14 mouse cellular contexts compared by ENCODE assay signal in the genomic region with DNA sequence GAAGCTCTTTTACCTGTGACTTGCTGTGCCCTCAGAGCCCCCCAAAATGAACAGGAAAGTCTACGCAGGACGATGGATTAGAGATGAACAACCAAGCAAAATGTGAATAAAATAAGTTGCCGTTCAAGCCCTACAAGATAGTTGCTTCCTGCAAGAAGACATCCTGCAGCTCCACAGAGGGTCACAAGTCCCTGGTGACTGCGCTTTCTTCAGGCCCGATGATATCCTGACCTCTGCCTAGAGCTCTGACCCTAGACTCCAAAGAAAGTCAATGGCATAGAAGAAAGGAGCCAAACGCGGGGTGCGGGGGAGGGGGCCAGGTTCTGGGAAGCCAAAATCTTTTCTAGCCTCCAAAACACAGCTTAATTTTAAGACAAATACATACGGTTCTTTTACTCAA. TPM values are rescaled to one million over a fixed set of nuclear protein-coding genes. Genes with fewer than 3 reads are reported as not detected.
A peak's percentile ranks its signal among the peaks of the same experiment; 100 is the strongest.
DNase-seq lines count a peak whose midpoint lies in the region; ATAC-seq lines count a peak whose summit lies in the region.
"Had no signal": no experiment of that assay in that cellular context is flagged by ENCODE, and none has a peak within 500 bp of the region (broad histone marks: within the 10 kb centered on the region; RNA-seq: fewer than 3 reads in every experiment).

No protein-coding gene starts in this region.

- peak overlapping the region; percentile 51; the same call in 1 of the 2 replicates for H3K27ac ChIP-seq in forebrain, embryonic 13.5 days
- no peak overlapping the region for H3K27ac ChIP-seq in hindbrain, embryonic 16.5 days (ENCODE audit: low read depth, low read length)
- H3K27ac ChIP-seq in midbrain, embryonic 13.5 days: peak overlapping the region; percentile 88
- no peak overlapping the region for H3K27ac ChIP-seq in kidney, embryonic 14.5 days (ENCODE audit: low read depth, low read length)
- H3K27ac ChIP-seq: embryonic facial prominence, embryonic 12.5 days; stomach, embryonic 15.5 days had no signal

- H3K36me3 ChIP-seq in forebrain, embryonic 13.5 days (ENCODE audit: poor library complexity, severe bottlenecking): no peaks in the 10 kb centered on the region
- H3K36me3 ChIP-seq in hindbrain, embryonic 16.5 days (ENCODE audit: control insufficient read depth, insufficient read depth, low read length): no peaks in the 10 kb centered on the region
- peaks cover 8% of the 10 kb centered on the region; the same call in 1 of the 2 replicates for H3K36me3 ChIP-seq in midbrain, embryonic 13.5 days
- no peaks in the 10 kb centered on the region; the same call in 1 of the 2 replicates for H3K36me3 ChIP-seq in kidney, embryonic 14.5 days (ENCODE audit: control insufficient read depth, insufficient read depth, low read length)
- H3K36me3 ChIP-seq: embryonic facial prominence, embryonic 12.5 days; stomach, embryonic 15.5 days had no signal

- H3K4me3 ChIP-seq in forebrain, embryonic 13.5 days: peak overlapping the region; percentile 39
- peak overlapping the region; percentile 25 for H3K4me3 ChIP-seq in hindbrain, embryonic 16.5 days (ENCODE audit: low read length)
- peak overlapping the region; percentile 55 for H3K4me3 ChIP-seq in midbrain, embryonic 13.5 days (replicated peaks)
- H3K4me3 ChIP-seq in kidney, embryonic 14.5 days (ENCODE audit: low read length): no peak overlapping the region
- H3K4me3 ChIP-seq: myocyte had no signal

- 7% methylated on average over 9 of the region's 9 CpGs for WGBS in forebrain, embryonic 13.5 days
- 7% methylated on average over 9 of the region's 9 CpGs for WGBS in hindbrain, embryonic 16.5 days
- WGBS in midbrain, embryonic 13.5 days: 2% methylated on average over 9 of the region's 9 CpGs
- WGBS in kidney, embryonic 14.5 days: 5% methylated on average over 9 of the region's 9 CpGs

- H3K27me3 ChIP-seq in forebrain, embryonic 13.5 days: peaks cover 80% of the 10 kb centered on the region
- peaks cover 34% of the 10 kb centered on the region for H3K27me3 ChIP-seq in hindbrain, embryonic 16.5 days (replicated peaks; ENCODE audit: control insufficient read depth, insufficient read depth, low read length)
- peaks cover 84% of the 10 kb centered on the region for H3K27me3 ChIP-seq in midbrain, embryonic 13.5 days
- peaks cover 80% of the 10 kb centered on the region for H3K27me3 ChIP-seq in kidney, embryonic 14.5 days (ENCODE audit: control insufficient read depth, insufficient read depth, low read length)

- peak overlapping the region; percentile 54 for H3K4me2 ChIP-seq in forebrain, embryonic 13.5 days
- 0 out of 2 replicates have a peak overlapping the region, but pooled peaks have one; percentile 11 for H3K4me2 ChIP-seq in hindbrain, embryonic 16.5 days (ENCODE audit: low read length)
- H3K4me2 ChIP-seq in midbrain, embryonic 13.5 days (replicated peaks): peak overlapping the region; percentile 67
- no peak overlapping the region for H3K4me2 ChIP-seq in kidney, embryonic 14.5 days (replicated peaks; ENCODE audit: low read depth, low read length)

- DNase-seq in ES-CJ7 (ENCODE audit: low read depth, low spot score): peak; percentile 51
- DNase-seq in lung, postnatal 4 days: no peak
- DNase-seq in cerebellum, adult 9-10 months: no peak
- DNase-seq in urinary bladder, adult 18-20 months (ENCODE audit: low spot score in 2 of 2): no peak
- DNase-seq: cerebellum, adult 9-11 months; kidney, adult 2 months; lung, postnatal 14 days had no signal

- H3K9ac ChIP-seq in forebrain, embryonic 13.5 days: peak overlapping the region; percentile 51
- no peak overlapping the region; the same call in 1 of the 2 replicates for H3K9ac ChIP-seq in hindbrain, embryonic 16.5 days (ENCODE audit: low read depth, low read length)
- H3K9ac ChIP-seq in midbrain, embryonic 13.5 days (replicated peaks): peak overlapping the region; percentile 95
- H3K9ac ChIP-seq in kidney, embryonic 14.5 days (ENCODE audit: low read depth, low read length): no peak overlapping the region
- H3K9ac ChIP-seq: embryonic facial prominence, embryonic 12.5 days; stomach, embryonic 15.5 days had no signal

- peaks cover 50% of the 10 kb centered on the region for H3K4me1 ChIP-seq in forebrain, embryonic 13.5 days
- peaks cover 21% of the 10 kb centered on the region for H3K4me1 ChIP-seq in hindbrain, embryonic 16.5 days (ENCODE audit: control insufficient read depth, insufficient read depth, low read depth, low read length)
- peaks cover 37% of the 10 kb centered on the region for H3K4me1 ChIP-seq in midbrain, embryonic 13.5 days (replicated peaks)
- H3K4me1 ChIP-seq in kidney, embryonic 14.5 days (ENCODE audit: control insufficient read depth, insufficient read depth, low read length): peaks cover 8% of the 10 kb centered on the region; the same call in 1 of the 2 replicates

- H3K9me3 ChIP-seq in forebrain, embryonic 13.5 days (replicated peaks): no peaks in the 10 kb centered on the region
- H3K9me3 ChIP-seq in hindbrain, embryonic 16.5 days (ENCODE audit: control insufficient read depth, low read length): no peaks in the 10 kb centered on the region
- no peaks in the 10 kb centered on the region for H3K9me3 ChIP-seq in midbrain, embryonic 13.5 days
- no peaks in the 10 kb centered on the region for H3K9me3 ChIP-seq in kidney, embryonic 14.5 days (ENCODE audit: control insufficient read depth, low read length)
- H3K9me3 ChIP-seq: embryonic facial prominence, embryonic 12.5 days; stomach, embryonic 15.5 days had no signal

- no peak for ATAC-seq in forebrain, embryonic 13.5 days
- no peak for ATAC-seq in hindbrain, embryonic 16.5 days
- ATAC-seq in midbrain, embryonic 13.5 days: no peak
- ATAC-seq in kidney, embryonic 14.5 days (ENCODE audit: low FRiP score, low TSS enrichment): no peak

RNA-seq across cellular contexts. Expression of gene Lhx9, which starts 1.8 kb away (rescaled TPM):
- polyA plus RNA-seq in forebrain, embryonic 13.5 days (2015; fragmentation: Nextera tagmentation; extraction: Ambion mirVana): 32.7 and 35.8 TPM in 2 replicates
- polyA plus RNA-seq in hindbrain, embryonic 16.5 days (2015; fragmentation: Nextera tagmentation; extraction: Ambion mirVana): 10.7 and 17.5 TPM in 2 replicates
- 132 and 143 TPM in 2 replicates for polyA plus RNA-seq in midbrain, embryonic 13.5 days (2015; fragmentation: Nextera tagmentation; extraction: Ambion mirVana)
- polyA plus RNA-seq in kidney, embryonic 14.5 days (2014; fragmentation: Nextera tagmentation; extraction: Ambion mirVana): 0.07 TPM in 1 of 2 replicates, not detected in the other
- polyA plus RNA-seq: kidney, adult 2 months had no signal

RNA-seq across cellular contexts. Expression of gene 2310009B15Rik, which starts 10.1 kb away (rescaled TPM):
- 51.7 and 53.0 TPM in 2 replicates for polyA plus RNA-seq in forebrain, embryonic 13.5 days (2015; fragmentation: Nextera tagmentation; extraction: Ambion mirVana)
- 24.0 and 29.5 TPM in 2 replicates for polyA plus RNA-seq in hindbrain, embryonic 16.5 days (2015; fragmentation: Nextera tagmentation; extraction: Ambion mirVana)
- polyA plus RNA-seq in midbrain, embryonic 13.5 days (2015; fragmentation: Nextera tagmentation; extraction: Ambion mirVana): 50.8 and 53.7 TPM in 2 replicates
- 47.8 and 58.4 TPM in 2 replicates for polyA plus RNA-seq in kidney, embryonic 14.5 days (2014; fragmentation: Nextera tagmentation; extraction: Ambion mirVana)

Comparison
In these comparisons a context has a peak if more than half of its experiments do, and no peak if none do; other contexts are left out.
1. H3K27ac ChIP-seq: peak in forebrain, embryonic 13.5 days (single experiment) and midbrain, embryonic 13.5 days (single experiment); none in hindbrain, embryonic 16.5 days (single experiment) and kidney, embryonic 14.5 days (single experiment).
2. H3K9ac ChIP-seq: peak in forebrain, embryonic 13.5 days (single experiment) and midbrain, embryonic 13.5 days (single experiment); none in hindbrain, embryonic 16.5 days (single experiment) and kidney, embryonic 14.5 days (single experiment).
3. RNA of gene Lhx9, which starts 1.8 kb away (polyA plus RNA-seq): 132 to 143 TPM in midbrain, embryonic 13.5 days, 32.7 to 35.8 TPM in forebrain, embryonic 13.5 days and 10.7 to 17.5 TPM in hindbrain, embryonic 16.5 days; 0.07 TPM in kidney, embryonic 14.5 days; every median in the first group is over 10 times any median in the second.